Mouse (Mus musculus) kidney, adult 2 months (tissue): ENCODE results near the gene Cnn1.

Source experiments
- CTCF ChIP-seq: fragments of 200-500 bp; conservative IDR thresholded peaks from 2 replicates; pipeline ENCODE4 v1.5.1; 2011; ENCODE audit warnings: low read depth, mild to moderate bottlenecking, control low read depth, low read length, moderate library complexity, mixed read lengths; ENCODE audit not compliant: insufficient read depth, insufficient read length
- POLR2A ChIP-seq: fragments of 200-500 bp; IDR thresholded peaks from one replicate; pipeline ENCODE4 v1.6.1; 2011; ENCODE audit warnings: low read depth, low read length, control low read depth

GRCm38 (mm10) chr9:22116086-22116485, 17.1 kb downstream of the Cnn1 start:
- no peak for TF ChIP-seq CTCF
- TF ChIP-seq POLR2A, result no peak
